Mouse (Mus musculus): ENCODE measurements around the gene Auts2. TPM values are rescaled to one million over a fixed set of nuclear protein-coding genes. Genes with fewer than 3 reads are reported as not detected.

Auts2 gene
- polyA plus RNA-seq, 1 experiment from 2014 or later, result 95.1 TPM

DNA sequence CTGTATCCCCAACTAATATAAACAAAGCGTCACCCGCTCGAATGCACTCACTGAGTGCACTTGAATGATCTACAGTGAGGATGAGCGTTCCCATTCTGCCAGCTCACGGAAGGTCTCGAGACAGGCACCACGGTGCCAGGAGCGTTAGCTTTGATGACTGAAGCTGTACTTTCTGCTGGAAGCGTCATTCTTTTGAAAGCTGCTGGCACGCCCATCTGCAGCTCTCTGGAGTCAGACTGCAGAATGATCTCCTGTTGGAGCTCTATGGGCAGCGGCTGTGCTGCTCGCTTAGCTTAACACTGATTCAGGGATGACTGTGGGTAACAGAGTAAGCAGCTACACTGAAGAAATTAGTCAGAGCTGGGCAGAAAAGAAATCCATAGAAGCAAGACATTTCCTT lies 416.5 kb downstream of the Auts2 start:
- no peak for ATAC-seq
- Histone ChIP-seq H3K4me1 (peaks cover 18% of the 10 kb centered on the region), H3K4me3 (no peak overlapping the region), H3K9ac (peak overlapping the region; percentile 38; the same call in 1 of the 2 replicates), H3K27ac (0 out of 2 replicates have a peak overlapping the region, but pooled peaks have one; percentile 14), H3K27me3 (no peaks in the 10 kb centered on the region), H3K9me3 (replicated peaks) (no peaks in the 10 kb centered on the region), H3K4me2 (no peak overlapping the region), H3K36me3 (ENCODE audit: poor library complexity, severe bottlenecking) (no peaks in the 10 kb centered on the region)
- 48% methylated on average over 12 of the region's 12 CpGs for WGBS

DNA sequence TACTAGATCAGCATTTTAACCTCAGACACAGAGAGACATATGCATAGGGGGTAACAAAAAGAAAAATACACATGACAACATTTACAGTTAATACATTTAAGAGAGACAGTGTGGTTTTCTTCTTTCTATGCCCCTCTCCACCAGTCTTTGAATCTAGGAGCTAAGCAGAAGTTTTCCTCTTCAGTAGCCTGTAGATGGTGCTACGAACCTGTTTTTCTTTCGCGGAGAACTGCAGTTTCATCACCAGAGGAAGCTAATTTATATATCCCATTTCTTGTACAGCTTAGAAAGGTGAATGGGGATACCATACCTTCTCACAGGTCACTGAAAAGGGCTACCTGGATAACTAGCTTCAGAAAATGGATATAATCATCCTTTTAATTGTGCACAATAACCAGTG lies 427.5 kb downstream of the Auts2 start:
- H3K4me2 ChIP-seq, result no peak overlapping the region

DNA sequence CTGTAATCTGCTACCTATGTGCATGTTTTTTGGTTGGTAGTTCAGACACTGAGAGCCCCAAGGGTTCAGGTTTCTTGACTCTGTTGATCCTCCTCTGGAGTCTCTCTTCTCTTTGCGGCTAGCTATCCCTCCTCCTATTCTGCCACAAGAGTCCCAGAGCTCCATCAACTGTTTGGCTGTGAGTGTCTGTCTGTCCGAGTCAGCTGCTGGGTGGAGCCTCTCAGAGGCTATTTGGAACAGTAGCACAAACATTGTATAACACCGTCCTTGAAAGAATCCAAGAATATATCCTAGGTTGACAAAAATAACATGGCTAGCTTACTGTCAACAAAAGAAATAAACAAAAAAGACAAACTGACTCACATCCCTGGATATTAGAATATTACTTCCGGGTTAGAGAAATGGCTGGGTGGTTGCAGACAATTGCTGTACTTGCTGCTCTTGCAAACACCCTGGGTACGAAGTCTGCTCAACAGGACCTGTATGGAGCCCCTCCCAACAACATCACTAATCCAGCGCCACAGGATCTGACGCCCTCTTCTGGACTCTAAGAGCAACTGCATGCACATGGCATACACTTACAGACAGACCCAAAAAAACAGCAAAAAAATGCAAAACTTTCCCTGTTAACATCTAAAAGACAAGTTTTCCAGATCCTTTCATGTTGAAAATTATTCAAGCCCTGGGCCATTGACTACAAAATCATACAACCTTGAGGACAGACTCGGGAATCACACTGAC lies 428.4 kb downstream of the Auts2 start:
- H3K9ac ChIP-seq, result no peak overlapping the region
- H3K4me1 ChIP-seq, result peaks cover 11% of the 10 kb centered on the region
- H3K36me3 ChIP-seq (ENCODE audit: poor library complexity, severe bottlenecking), result no peaks in the 10 kb centered on the region
- H3K27me3 ChIP-seq, result no peaks in the 10 kb centered on the region
- H3K9me3 ChIP-seq (replicated peaks), result no peaks in the 10 kb centered on the region
- H3K4me2 ChIP-seq, result no peak overlapping the region
- H3K4me3 ChIP-seq, result no peak overlapping the region
- 74% methylated on average over 8 of the region's 8 CpGs for WGBS
- no peak for ATAC-seq
- no peak overlapping the region for H3K27ac ChIP-seq

More for the DNA sequence above, 427.5 kb downstream of the Auts2 start:
- H3K4me1 ChIP-seq, result peaks cover 11% of the 10 kb centered on the region
- no peaks in the 10 kb centered on the region for H3K36me3 ChIP-seq (ENCODE audit: poor library complexity, severe bottlenecking)
- H3K27me3 ChIP-seq, result no peaks in the 10 kb centered on the region
- no peak overlapping the region for H3K27ac ChIP-seq
- no peak overlapping the region for H3K4me3 ChIP-seq
- 74% methylated on average over 3 of the region's 3 CpGs for WGBS
- H3K9me3 ChIP-seq (replicated peaks), result no peaks in the 10 kb centered on the region
- H3K9ac ChIP-seq, result no peak overlapping the region
- no peak for ATAC-seq

DNA sequence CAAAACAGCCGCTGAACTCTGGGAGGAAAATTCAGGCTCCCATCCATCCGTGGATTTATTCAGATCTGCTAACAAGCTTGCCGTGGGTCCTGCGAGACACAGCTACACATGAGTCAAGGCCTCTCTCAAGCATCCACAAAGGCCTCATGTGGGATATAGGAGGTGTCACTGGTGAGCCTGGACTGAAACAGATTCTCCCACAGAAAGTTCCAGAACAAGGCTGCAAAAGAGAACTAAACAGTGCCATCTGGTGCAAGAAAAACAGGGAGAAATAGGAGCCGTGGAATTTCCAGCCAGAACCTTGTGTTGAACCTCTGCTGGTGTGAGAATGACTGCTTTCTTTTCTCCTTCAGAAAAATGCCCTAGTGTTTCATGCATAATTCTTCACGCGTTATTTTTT lies 429.7 kb downstream of the Auts2 start:
- H3K36me3 ChIP-seq (ENCODE audit: poor library complexity, severe bottlenecking), result no peaks in the 10 kb centered on the region
- no peak overlapping the region for H3K4me3 ChIP-seq
- H3K9ac ChIP-seq, result no peak overlapping the region
- no peaks in the 10 kb centered on the region for H3K9me3 ChIP-seq (replicated peaks)
- H3K27ac ChIP-seq, result no peak overlapping the region
- no peak overlapping the region for H3K4me2 ChIP-seq
- 72% methylated on average over 7 of the region's 7 CpGs for WGBS
- peaks cover 11% of the 10 kb centered on the region for H3K4me1 ChIP-seq
- H3K27me3 ChIP-seq, result no peaks in the 10 kb centered on the region
- ATAC-seq, result no peak

DNA sequence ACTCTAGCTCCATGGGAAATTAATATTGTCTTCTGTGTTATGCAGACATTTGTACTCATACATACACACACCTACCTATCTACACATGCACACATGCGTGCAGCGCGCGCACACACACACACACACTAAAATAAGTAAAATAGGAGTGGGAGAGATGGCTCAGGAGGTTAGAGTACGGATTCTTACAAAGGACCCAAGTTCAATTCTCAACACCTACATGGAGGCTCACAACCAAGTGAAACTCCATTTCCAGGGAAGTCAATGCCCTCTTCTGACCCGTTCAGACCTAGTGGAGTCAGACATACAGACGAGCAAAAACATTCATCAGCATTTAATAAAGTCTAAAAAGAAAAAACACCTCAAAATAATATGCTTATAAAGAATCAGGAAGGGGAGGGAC lies 430.5 kb downstream of the Auts2 start:
- Histone ChIP-seq H3K27ac (no peak overlapping the region), H3K9ac (no peak overlapping the region), H3K36me3 (ENCODE audit: poor library complexity, severe bottlenecking) (no peaks in the 10 kb centered on the region), H3K27me3 (no peaks in the 10 kb centered on the region), H3K9me3 (replicated peaks) (no peaks in the 10 kb centered on the region), H3K4me1 (peaks cover 11% of the 10 kb centered on the region), H3K4me2 (no peak overlapping the region), H3K4me3 (no peak overlapping the region)
- WGBS, result 93% methylated on average over 7 of the region's 7 CpGs
- no peak for ATAC-seq

DNA sequence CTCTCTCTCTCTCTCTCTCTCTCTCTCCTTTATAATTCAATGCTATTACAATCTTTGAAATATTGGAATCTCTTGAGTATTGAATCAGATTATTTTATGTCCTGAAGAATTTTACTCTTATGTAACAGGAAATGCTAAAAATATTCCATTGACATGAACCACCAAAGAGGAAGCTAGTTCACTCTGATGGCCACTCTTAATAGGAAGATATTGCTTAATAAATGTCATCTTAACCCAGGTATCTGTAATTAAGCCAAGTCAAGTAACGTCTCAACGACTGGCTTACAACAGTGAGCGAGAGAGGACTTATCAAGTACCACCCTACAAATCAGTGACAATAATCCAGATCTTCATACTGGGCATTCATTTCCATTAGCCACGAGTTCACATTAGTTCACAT lies 440.7 kb downstream of the Auts2 start:
- Histone ChIP-seq H3K9ac (no peak overlapping the region), H3K9me3 (replicated peaks) (no peaks in the 10 kb centered on the region), H3K36me3 (ENCODE audit: poor library complexity, severe bottlenecking) (no peaks in the 10 kb centered on the region), H3K4me1 (peaks cover 19% of the 10 kb centered on the region), H3K27ac (no peak overlapping the region), H3K27me3 (no peaks in the 10 kb centered on the region), H3K4me3 (no peak overlapping the region), H3K4me2 (no peak overlapping the region)
- ATAC-seq, result no peak
- 95% methylated on average over 4 of the region's 4 CpGs for WGBS

DNA sequence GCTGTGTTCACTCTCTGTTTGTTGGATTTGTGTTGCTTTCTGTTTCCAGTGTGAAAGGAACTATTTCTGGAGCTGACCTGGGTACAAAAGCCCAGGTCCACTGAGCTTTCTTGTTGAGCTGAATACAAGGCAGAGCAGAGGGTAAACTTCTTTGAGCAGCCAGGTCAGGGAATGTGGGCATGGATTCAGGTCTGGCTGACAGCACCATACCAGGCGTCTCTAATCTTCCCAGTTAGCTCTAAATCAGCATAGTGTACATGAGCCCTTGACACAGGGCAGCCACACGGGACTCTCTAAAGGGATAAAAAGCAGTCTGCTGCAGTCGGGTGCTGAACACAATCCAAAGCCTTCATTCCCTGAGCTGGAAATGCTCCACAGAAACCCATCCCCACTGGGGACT lies 444.7 kb downstream of the Auts2 start:
- WGBS, result 9% methylated on average over 3 of the region's 3 CpGs
- no peak for ATAC-seq
- no peak overlapping the region for H3K9ac ChIP-seq

DNA sequence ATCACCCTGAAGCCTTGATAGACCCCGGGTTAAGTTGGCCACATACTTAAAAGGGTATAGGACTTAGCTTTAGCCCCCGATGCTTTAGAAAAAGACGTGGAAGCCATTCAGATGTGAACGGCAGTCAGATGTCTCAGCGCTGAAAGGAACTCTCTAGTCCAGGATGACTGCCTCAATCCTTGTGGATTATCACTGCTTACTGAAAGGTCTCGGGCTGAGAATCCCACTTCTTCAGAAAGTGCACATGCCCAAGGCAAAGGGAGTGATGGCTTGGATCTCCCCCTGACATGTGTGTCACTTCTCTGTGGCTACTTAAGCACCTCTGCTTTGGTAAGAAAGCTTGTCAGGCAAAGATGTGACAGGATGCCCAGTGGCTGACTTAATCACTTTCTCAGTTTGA lies 450.4 kb downstream of the Auts2 start:
- Histone ChIP-seq H3K9me3 (replicated peaks) (no peaks in the 10 kb centered on the region), H3K4me1 (peaks cover 26% of the 10 kb centered on the region), H3K4me3 (no peak overlapping the region), H3K4me2 (no peak overlapping the region), H3K36me3 (ENCODE audit: poor library complexity, severe bottlenecking) (no peaks in the 10 kb centered on the region), H3K9ac (no peak overlapping the region), H3K27me3 (no peaks in the 10 kb centered on the region), H3K27ac (no peak overlapping the region)
- 44% methylated on average over 6 of the region's 6 CpGs for WGBS
- no peak for ATAC-seq

More for the DNA sequence above, 444.7 kb downstream of the Auts2 start:
- Histone ChIP-seq H3K36me3 (ENCODE audit: poor library complexity, severe bottlenecking) (no peaks in the 10 kb centered on the region), H3K4me1 (peaks cover 19% of the 10 kb centered on the region), H3K4me3 (no peak overlapping the region), H3K27me3 (no peaks in the 10 kb centered on the region), H3K4me2 (no peak overlapping the region), H3K27ac (no peak overlapping the region), H3K9me3 (replicated peaks) (no peaks in the 10 kb centered on the region)

DNA sequence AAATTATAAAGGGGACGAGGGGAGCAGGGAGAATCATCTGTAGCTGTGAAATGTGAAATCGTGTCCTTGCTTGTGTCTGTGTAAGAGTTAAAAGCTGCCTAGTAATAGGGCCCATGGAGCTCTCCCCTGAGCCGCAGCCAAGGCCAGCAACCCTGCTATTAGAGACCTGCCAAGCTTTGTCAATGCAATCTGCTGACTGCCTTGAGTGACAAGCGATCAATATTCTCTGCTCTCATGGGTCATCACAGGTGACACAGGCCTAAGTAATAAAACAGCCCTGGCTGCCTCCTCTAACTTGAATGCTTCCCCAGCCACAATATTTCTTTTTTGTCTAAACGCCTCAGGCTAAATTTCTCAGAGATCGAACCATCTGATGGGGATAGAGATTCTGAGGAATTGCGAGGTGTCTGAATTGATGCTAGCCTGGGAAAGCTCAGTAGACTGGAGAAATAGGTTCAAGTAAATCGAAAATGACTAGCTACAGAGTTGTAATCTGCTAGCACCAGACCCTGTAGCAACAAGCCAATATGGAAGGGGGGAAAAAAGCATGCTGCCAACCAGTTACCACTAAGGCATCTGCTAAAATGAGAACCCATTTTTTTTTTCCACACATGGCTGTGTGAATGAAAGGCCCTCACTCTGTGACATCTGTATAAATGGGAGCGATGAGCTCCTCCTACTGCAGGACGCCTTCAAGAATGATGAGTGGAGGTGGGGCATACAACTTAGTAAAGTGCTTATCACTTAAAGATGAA lies 453.5 kb downstream of the Auts2 start:
- Histone ChIP-seq H3K9me3 (replicated peaks) (no peaks in the 10 kb centered on the region), H3K4me1 (peaks cover 32% of the 10 kb centered on the region), H3K27ac (peak overlapping the region; percentile 54), H3K27me3 (no peaks in the 10 kb centered on the region), H3K4me2 (no peak overlapping the region), H3K36me3 (ENCODE audit: poor library complexity, severe bottlenecking) (no peaks in the 10 kb centered on the region), H3K4me3 (no peak overlapping the region), H3K9ac (no peak overlapping the region)
- WGBS, result 66% methylated on average over 10 of the region's 10 CpGs
- ATAC-seq, result 0 out of 2 replicates have a peak, but pooled peaks have one; percentile 36

DNA sequence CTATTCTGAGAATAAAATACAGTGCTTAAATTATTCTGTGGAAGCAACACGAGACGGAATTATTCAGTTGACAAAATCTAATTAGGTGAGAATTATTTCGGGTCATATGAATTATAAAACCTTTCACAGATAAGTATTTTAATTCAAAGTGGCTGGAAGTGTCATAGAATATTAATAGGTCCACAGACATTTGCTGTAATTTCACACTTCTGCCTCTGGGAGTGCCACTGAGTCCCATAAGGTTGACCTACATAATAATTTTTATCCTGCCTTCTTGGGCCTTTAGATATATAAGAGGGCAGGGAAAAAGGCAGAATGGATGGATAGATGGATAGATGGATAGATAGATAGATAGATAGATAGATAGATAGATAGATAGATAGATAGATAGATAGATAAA lies 454.6 kb downstream of the Auts2 start:
- no peak overlapping the region for H3K4me3 ChIP-seq
- H3K27me3 ChIP-seq, result no peaks in the 10 kb centered on the region
- H3K36me3 ChIP-seq (ENCODE audit: poor library complexity, severe bottlenecking), result no peaks in the 10 kb centered on the region
- H3K9ac ChIP-seq, result no peak overlapping the region
- H3K4me2 ChIP-seq, result no peak overlapping the region
- ATAC-seq, result no peak
- H3K9me3 ChIP-seq (replicated peaks), result no peaks in the 10 kb centered on the region
- H3K4me1 ChIP-seq, result peaks cover 36% of the 10 kb centered on the region
- 79% methylated on average over 3 of the region's 3 CpGs for WGBS
- H3K27ac ChIP-seq, result no peak overlapping the region

DNA sequence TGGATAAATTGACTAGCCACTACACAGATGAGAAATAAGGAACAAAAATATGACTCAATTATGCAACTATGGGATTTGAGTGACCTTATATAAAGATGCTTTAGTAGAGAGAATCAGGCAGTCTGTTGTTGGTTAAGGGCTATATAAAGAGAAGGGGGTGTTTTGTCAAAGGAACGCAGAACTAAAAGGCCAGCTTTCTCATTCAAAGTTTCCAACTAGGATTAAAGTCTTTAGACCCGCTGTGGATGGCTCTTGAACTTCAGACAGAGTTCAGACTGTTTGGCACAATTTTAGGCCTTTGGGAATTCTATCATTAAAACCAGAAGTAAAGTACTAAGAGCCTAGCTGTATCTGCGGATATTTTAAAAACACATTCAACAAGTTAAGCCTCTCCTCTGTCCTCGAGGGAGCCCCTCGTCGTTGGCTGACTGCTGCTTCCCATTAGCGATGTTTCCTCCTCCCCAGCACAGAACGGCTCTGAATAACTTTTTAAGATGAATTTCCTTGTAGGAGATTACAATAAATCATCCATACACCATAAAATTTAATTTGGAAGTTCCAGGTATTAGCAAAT lies 459.3 kb downstream of the Auts2 start:
- Histone ChIP-seq H3K36me3 (ENCODE audit: poor library complexity, severe bottlenecking) (no peaks in the 10 kb centered on the region), H3K27ac (no peak overlapping the region), H3K9ac (no peak overlapping the region), H3K4me1 (peaks cover 9% of the 10 kb centered on the region), H3K4me2 (no peak overlapping the region), H3K4me3 (no peak overlapping the region), H3K9me3 (replicated peaks) (no peaks in the 10 kb centered on the region), H3K27me3 (no peaks in the 10 kb centered on the region)
- 25% methylated on average over 8 of the region's 8 CpGs for WGBS
- no peak for ATAC-seq

DNA sequence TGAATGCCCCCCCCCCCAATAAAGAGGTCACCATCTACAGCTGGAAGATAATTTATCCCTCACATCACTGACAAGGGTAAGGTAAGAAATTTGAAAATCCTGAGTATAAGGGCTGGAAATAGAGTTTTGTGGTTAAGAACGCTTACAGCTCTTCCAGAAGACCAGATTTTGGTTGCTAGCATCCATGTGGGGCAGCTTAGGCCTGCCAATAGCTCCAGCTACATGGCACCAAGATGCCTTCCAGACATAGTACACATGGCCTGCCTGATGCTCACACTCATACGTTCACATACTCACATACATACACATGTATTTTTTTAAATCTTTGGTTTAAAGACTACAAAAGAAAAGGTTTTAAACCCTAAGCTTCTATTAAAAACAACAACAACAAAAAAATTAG lies 467.2 kb downstream of the Auts2 start:
- Histone ChIP-seq H3K4me1 (peaks cover 49% of the 10 kb centered on the region), H3K9ac (no peak overlapping the region), H3K4me2 (no peak overlapping the region), H3K36me3 (ENCODE audit: poor library complexity, severe bottlenecking) (no peaks in the 10 kb centered on the region), H3K9me3 (replicated peaks) (no peaks in the 10 kb centered on the region), H3K27ac (peak overlapping the region; percentile 89), H3K27me3 (no peaks in the 10 kb centered on the region), H3K4me3 (no peak overlapping the region)
- ATAC-seq, result no peak
- 82% methylated on average over 2 of the region's 2 CpGs for WGBS

Data from forebrain, embryonic 13.5 days (tissue).